Mouse (Mus musculus): ENCODE measurements around the gene Scd1. TPM values are rescaled to one million over a fixed set of nuclear protein-coding genes. Genes with fewer than 3 reads are reported as not detected.

Scd1 gene
- polyA plus RNA-seq, 1 experiment from 2014 or later: 3.7 TPM

Other genes starting within 250 kb of the Scd1 start
- not detected in 2 replicates for gene Pkd2l1, start 215.4 kb downstream of the Scd1 start, polyA plus RNA-seq (2014; fragmentation: Nextera tagmentation; extraction: Ambion mirVana)
- 0.56 and 0.97 TPM in 2 replicates for gene Scd3, start 204.6 kb downstream of the Scd1 start, polyA plus RNA-seq (2014; fragmentation: Nextera tagmentation; extraction: Ambion mirVana)
- 237 and 282 TPM in 2 replicates for gene Scd2, start 114.2 kb downstream of the Scd1 start, polyA plus RNA-seq (2014; fragmentation: Nextera tagmentation; extraction: Ambion mirVana)
- 0.10 and 0.25 TPM in 2 replicates for gene Scd4, start 74.8 kb downstream of the Scd1 start, polyA plus RNA-seq (2014; fragmentation: Nextera tagmentation; extraction: Ambion mirVana)
- 0.21 and 0.46 TPM in 2 replicates for gene Wnt8b, start 85.6 kb upstream of the Scd1 start, polyA plus RNA-seq (2014; fragmentation: Nextera tagmentation; extraction: Ambion mirVana)
- gene Sec31b, start 138.0 kb upstream of the Scd1 start, polyA plus RNA-seq (2014; fragmentation: Nextera tagmentation; extraction: Ambion mirVana): 0.36 and 0.67 TPM in 2 replicates
- not detected in 2 replicates for gene Gm20538, start 145.0 kb upstream of the Scd1 start, polyA plus RNA-seq (2014; fragmentation: Nextera tagmentation; extraction: Ambion mirVana)
- 503 and 572 TPM in 2 replicates for gene Ndufb8, start 147.6 kb upstream of the Scd1 start, polyA plus RNA-seq (2014; fragmentation: Nextera tagmentation; extraction: Ambion mirVana)
- 29.0 and 31.3 TPM in 2 replicates for gene Hif1an, start 155.0 kb upstream of the Scd1 start, polyA plus RNA-seq (2014; fragmentation: Nextera tagmentation; extraction: Ambion mirVana)